Mouse (Mus musculus) small intestine, adult 2 months (tissue): ENCODE measurements around the gene Gm9833. TPM values are rescaled to one million over a fixed set of nuclear protein-coding genes. Genes with fewer than 3 reads are reported as not detected.
"Not testable (repeated sequence)": the region's sequence is repeated elsewhere in the genome, so short reads cannot be mapped to it uniquely, and the experiment has no call there.

Experiments
- H3K27ac ChIP-seq: fragments of 200-500 bp; 2 replicates; pipeline ENCODE4 v1.5.1; 2012; ENCODE audit warnings: low read depth, low read length, control low read depth, inconsistent platforms; ENCODE audit not compliant: insufficient read depth
- H3K27me3 ChIP-seq: fragments of 200-500 bp; 2 replicates; pipeline ENCODE4 v1.6.1; 2012; ENCODE audit warnings: mild to moderate bottlenecking, moderate library complexity, low read length, inconsistent platforms; ENCODE audit not compliant: control insufficient read depth, insufficient read depth
- H3K36me3 ChIP-seq: fragments of 200-500 bp; 2 replicates; pipeline ENCODE4 v1.6.1; 2012; ENCODE audit warnings: mild to moderate bottlenecking, low read length, control low read depth, inconsistent platforms; ENCODE audit not compliant: control insufficient read depth, insufficient read depth
- H3K4me1 ChIP-seq: fragments of 200-500 bp; 2 replicates; pipeline ENCODE4 v1.6.1; 2012; ENCODE audit warnings: low read length, inconsistent platforms, mixed read lengths; ENCODE audit not compliant: control insufficient read depth, insufficient read depth, insufficient read length
- H3K4me3 ChIP-seq: fragments of 200-500 bp; 2 replicates; pipeline ENCODE4 v1.5.1; 2012; ENCODE audit warnings: low read depth, mild to moderate bottlenecking, control low read depth, inconsistent platforms, low read length, moderate library complexity
- CTCF ChIP-seq: fragments of 200-500 bp; IDR thresholded peaks from 2 replicates; pipeline ENCODE4 v1.5.1; 2012; ENCODE audit warnings: low read depth, mild to moderate bottlenecking, control low read depth, inconsistent platforms, low read length, moderate library complexity, mixed read lengths; ENCODE audit not compliant: insufficient replicate concordance, insufficient read length; ENCODE audit errors: extremely low read depth
- POLR2A ChIP-seq: fragments of 200-500 bp; IDR thresholded peaks from 2 replicates; pipeline ENCODE4 v1.6.1; 2012; ENCODE audit warnings: low read depth, mild to moderate bottlenecking, control low read depth, inconsistent platforms, low read length, moderate library complexity
- WGBS: fragments of 180-500 bp; shearing (Covaris S2); methylation state at CpG from one replicate; pipeline ENCODE4 v1.1.7; 2018; 5-methylcytosine and 5-hydroxymethylcytosine counted together
- polyA plus RNA-seq: library from polyadenylated mRNA; depleted of rRNA; stranded (reverse); fragments of >200 nt; gene quantifications from 2 replicates; pipeline ENCODE4 v1.2.3, GENCODE M21; 2012; rRNA removed

Gm9833 gene
- polyA plus RNA-seq: not detected in 2 replicates

- WGBS: 40% methylated on average over 38 of the region's 38 CpGs
Measured at GRCm38 (mm10) chr3:10087994-10088393, at the start of gene Gm9833. Gm9833 (plus strand) TSS chr3:10088110.

GRCm38 (mm10) chr3:10070070-10070469 lies 17.8 kb upstream of the Gm9833 start:
- no peaks in the 10 kb centered on the region for H3K36me3 ChIP-seq
- H3K4me1 ChIP-seq: no peaks in the 10 kb centered on the region
- H3K4me3 ChIP-seq: no peak overlapping the region
- no peaks in the 10 kb centered on the region for H3K27me3 ChIP-seq
- TF ChIP-seq POLR2A (no peak), CTCF (no peak)
- H3K27ac ChIP-seq: no peak overlapping the region

More at GRCm38 (mm10) chr3:10087994-10088393, at the start of gene Gm9833:
- H3K4me3 ChIP-seq: peak within 1 kb of the TSS; percentile 18; the same call in 1 of the 2 replicates
- H3K27me3 ChIP-seq, H3K4me1 ChIP-seq, H3K36me3 ChIP-seq, H3K27ac ChIP-seq: not testable (repeated sequence)

GRCm38 (mm10) chr3:10075826-10076225 lies 12.1 kb upstream of the Gm9833 start:
- no peaks in the 10 kb centered on the region for H3K4me1 ChIP-seq
- no peak for TF ChIP-seq CTCF
- no peak for TF ChIP-seq POLR2A
- no peaks in the 10 kb centered on the region for H3K27me3 ChIP-seq
- H3K27ac ChIP-seq: no peak overlapping the region
- H3K4me3 ChIP-seq: no peak overlapping the region
- H3K36me3 ChIP-seq: no peaks in the 10 kb centered on the region

- no peaks in the 10 kb centered on the region for H3K36me3 ChIP-seq
- 75% methylated on average over 6 of the region's 6 CpGs for WGBS
Measured at GRCm38 (mm10) chr3:10077096-10077841, 10.6 kb upstream of the Gm9833 start.

GRCm38 (mm10) chr3:10078113-10078512 lies 9.8 kb upstream of the Gm9833 start:
- no peak for TF ChIP-seq CTCF
- TF ChIP-seq POLR2A: no peak
- no peak overlapping the region for H3K4me3 ChIP-seq
- H3K27ac ChIP-seq: no peak overlapping the region
- H3K4me1 ChIP-seq: no peaks in the 10 kb centered on the region; the same call in 1 of the 2 replicates
- no peaks in the 10 kb centered on the region for H3K36me3 ChIP-seq
- WGBS: 48% methylated on average over 2 of the region's 2 CpGs
- H3K27me3 ChIP-seq: no peaks in the 10 kb centered on the region

More at GRCm38 (mm10) chr3:10077096-10077841, 10.6 kb upstream of the Gm9833 start:
- H3K27me3 ChIP-seq: no peaks in the 10 kb centered on the region
- no peak overlapping the region for H3K27ac ChIP-seq
- H3K4me1 ChIP-seq: no peaks in the 10 kb centered on the region; the same call in 1 of the 2 replicates
- no peak for TF ChIP-seq POLR2A
- no peak for TF ChIP-seq CTCF
- H3K4me3 ChIP-seq: no peak overlapping the region

GRCm38 (mm10) chr3:10081336-10081735 lies 6.6 kb upstream of the Gm9833 start:
- TF ChIP-seq CTCF: no peak
- no peak for TF ChIP-seq POLR2A
- no peaks in the 10 kb centered on the region for H3K36me3 ChIP-seq
- no peak overlapping the region for H3K4me3 ChIP-seq
- WGBS: 73% methylated on average over 5 of the region's 5 CpGs
- no peaks in the 10 kb centered on the region for H3K27me3 ChIP-seq
- H3K4me1 ChIP-seq: peaks cover 9% of the 10 kb centered on the region
- no peak overlapping the region for H3K27ac ChIP-seq

GRCm38 (mm10) chr3:10081911-10082541 lies 5.9 kb upstream of the Gm9833 start:
- no peak overlapping the region for H3K27ac ChIP-seq
- H3K4me1 ChIP-seq: peaks cover 9% of the 10 kb centered on the region
- H3K4me3 ChIP-seq: no peak overlapping the region
- no peaks in the 10 kb centered on the region for H3K36me3 ChIP-seq
- H3K27me3 ChIP-seq: no peaks in the 10 kb centered on the region
- WGBS: 71% methylated on average over 6 of the region's 6 CpGs
- no peak for TF ChIP-seq CTCF
- TF ChIP-seq POLR2A: no peak
